Mouse (Mus musculus): Measurements from ENCODE around the gene Rbm19.

DNA sequence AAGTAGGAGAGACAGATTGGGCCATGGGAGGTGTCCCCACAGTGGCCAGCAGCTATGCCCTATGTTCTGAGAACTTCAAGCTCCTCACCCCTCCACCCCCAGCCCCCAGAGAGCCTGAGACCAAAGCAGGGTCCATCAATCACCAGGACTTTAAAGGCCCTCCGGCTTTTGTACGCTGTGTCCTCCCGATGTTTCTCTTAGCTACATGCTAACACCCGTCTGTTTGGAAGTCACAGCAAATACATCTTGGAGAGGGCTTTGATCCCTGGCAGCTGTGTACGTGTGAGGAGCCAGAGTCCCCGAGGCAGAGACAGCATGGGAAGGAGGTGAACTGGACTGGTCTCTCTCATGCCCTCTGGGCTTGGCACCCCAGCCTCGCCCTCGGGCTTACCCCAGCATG lies 14.2 kb upstream of the Rbm19 start:
- TF ChIP-seq CTCF (IDR thresholded peaks at IDR 0.05; ENCODE audit: low read depth, low read length) = no peak
- TF ChIP-seq GATA1 (IDR thresholded peaks at IDR 0.05; ENCODE audit: borderline replicate concordance, low read length) = no peak
- no peak for TF ChIP-seq TAL1 (conservative IDR thresholded peaks at IDR 0.05; ENCODE audit: low read depth, low read length)
